Mouse (Mus musculus) macrophage (primary cell): ENCODE measurements around the gene Gpr61. TPM values are rescaled to one million over a fixed set of nuclear protein-coding genes. Genes with fewer than 3 reads are reported as not detected.

Source experiments
- H3K27ac ChIP-seq: fragments of 350-480 bp; formaldehyde crosslinking; 2 replicates; pipeline ENCODE4 v1.9.0; 2021
- H3K36me3 ChIP-seq: fragments of 350-480 bp; formaldehyde crosslinking; 2 replicates; pipeline ENCODE4 v1.9.0; 2021; ENCODE audit errors: inconsistent target
- H3K4me3 ChIP-seq: fragments of 350-480 bp; formaldehyde crosslinking; 2 replicates; pipeline ENCODE4 v1.9.0; 2021; ENCODE audit errors: inconsistent target
- H3K79me2 ChIP-seq: fragments of 350-480 bp; formaldehyde crosslinking; 2 replicates; pipeline ENCODE4 v1.9.0; 2021; ENCODE audit errors: inconsistent target
- WGBS: methylation state at CpG from one replicate; pipeline ENCODE4 v1.1.7; 2026; ENCODE audit warnings: inconsistent platforms; ENCODE audit not compliant: missing documents; 5-methylcytosine and 5-hydroxymethylcytosine counted together
- polyA plus RNA-seq: library from polyadenylated mRNA; stranded (reverse); fragments of 250-400 nt; gene quantifications from 3 replicates; pipeline ENCODE4 v1.2.4, GENCODE M21; 2018; ENCODE audit warnings: inconsistent platforms

The Gpr61 gene
- polyA plus RNA-seq, 1 experiment from 2014 or later = not detected

- Histone ChIP-seq H3K36me3 (no peaks in the 10 kb centered on the region), H3K27ac (no peak overlapping the region), H3K4me3 (no peak overlapping the region), H3K79me2 (no peaks in the 10 kb centered on the region)
- WGBS = 76% methylated on average over 5 of the region's 5 CpGs
Observed at GRCm38 (mm10) chr3:108164091-108164490, 9.4 kb upstream of the Gpr61 start.

DNA sequence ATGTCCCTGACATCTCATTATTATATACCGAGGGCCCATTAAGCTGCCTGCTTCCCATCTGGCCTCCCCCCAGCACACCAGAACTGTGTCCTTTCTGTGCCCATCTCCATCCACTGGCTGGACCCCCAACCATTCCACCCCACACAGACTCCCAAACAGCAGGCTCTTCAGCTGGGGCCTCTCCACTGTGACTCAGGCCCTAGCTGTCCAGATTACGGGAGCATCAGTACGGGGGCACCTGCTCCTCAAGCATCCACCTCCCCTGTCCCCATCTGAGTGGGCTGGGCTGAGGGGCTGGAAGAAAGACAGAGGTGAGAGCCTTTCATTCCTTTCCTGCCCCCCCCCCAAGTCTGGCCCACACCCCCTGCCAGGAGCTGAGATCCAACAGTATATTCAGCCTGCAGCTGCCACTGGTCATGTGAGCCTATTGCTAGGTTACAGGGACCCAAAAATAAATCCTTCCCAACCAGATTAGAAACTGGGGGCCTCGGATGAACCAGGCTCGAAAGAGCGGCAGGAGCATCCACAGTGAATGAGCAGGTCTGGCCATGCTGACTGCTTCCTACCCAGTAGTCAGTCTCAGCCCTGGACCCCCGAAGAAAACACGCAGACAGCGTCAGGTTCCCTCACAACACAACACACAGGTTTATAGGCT is 3.8 kb upstream of the Gpr61 start:
- no peaks in the 10 kb centered on the region for H3K79me2 ChIP-seq
- no peak overlapping the region for H3K4me3 ChIP-seq
- H3K36me3 ChIP-seq = no peaks in the 10 kb centered on the region
- WGBS = 85% methylated on average over 9 of the region's 9 CpGs
- no peak overlapping the region for H3K27ac ChIP-seq

GRCm38 (mm10) chr3:108152290-108152689 is 2.4 kb downstream of the Gpr61 start:
- Histone ChIP-seq H3K79me2 (no peaks in the 10 kb centered on the region), H3K36me3 (no peaks in the 10 kb centered on the region), H3K27ac (no peak overlapping the region), H3K4me3 (no peak overlapping the region)
- 100% methylated on average over 3 of the region's 3 CpGs for WGBS

GRCm38 (mm10) chr3:108147386-108148235 is 7.1 kb downstream of the Gpr61 start:
- 79% methylated on average over 10 of the region's 11 CpGs for WGBS
- H3K4me3 ChIP-seq = no peak overlapping the region
- no peaks in the 10 kb centered on the region for H3K36me3 ChIP-seq
- H3K27ac ChIP-seq = no peak overlapping the region
- H3K79me2 ChIP-seq = peaks cover 35% of the 10 kb centered on the region

- peaks cover 44% of the 10 kb centered on the region for H3K79me2 ChIP-seq
- 25% methylated on average over 5 of the region's 5 CpGs for WGBS
- peak overlapping the region; percentile 90 for H3K4me3 ChIP-seq
- peak overlapping the region; percentile 69 for H3K27ac ChIP-seq
- no peaks in the 10 kb centered on the region for H3K36me3 ChIP-seq
Observed at GRCm38 (mm10) chr3:108146671-108147070, 8.0 kb downstream of the Gpr61 start.

GRCm38 (mm10) chr3:108145534-108146445 is 8.9 kb downstream of the Gpr61 start, which contains the start of gene Gnai3:
TSS of gene Gnai3 (minus strand) at chr3:108146146.
- peak within 1 kb of the TSS; percentile 90 for H3K4me3 ChIP-seq
- WGBS = 1% methylated on average over 60 of the region's 63 CpGs
- H3K36me3 ChIP-seq = no peaks in the 10 kb centered on the region
- H3K79me2 ChIP-seq = peaks cover 53% of the 10 kb centered on the region
- H3K27ac ChIP-seq = peak within 1 kb of the TSS; percentile 69

- 52% methylated on average over 4 of the region's 4 CpGs for WGBS
- Histone ChIP-seq H3K36me3 (no peaks in the 10 kb centered on the region), H3K27ac (no peak overlapping the region), H3K4me3 (no peak overlapping the region), H3K79me2 (peaks cover 100% of the 10 kb centered on the region)
Observed at GRCm38 (mm10) chr3:108140786-108141185, 13.9 kb downstream of the Gpr61 start.

DNA sequence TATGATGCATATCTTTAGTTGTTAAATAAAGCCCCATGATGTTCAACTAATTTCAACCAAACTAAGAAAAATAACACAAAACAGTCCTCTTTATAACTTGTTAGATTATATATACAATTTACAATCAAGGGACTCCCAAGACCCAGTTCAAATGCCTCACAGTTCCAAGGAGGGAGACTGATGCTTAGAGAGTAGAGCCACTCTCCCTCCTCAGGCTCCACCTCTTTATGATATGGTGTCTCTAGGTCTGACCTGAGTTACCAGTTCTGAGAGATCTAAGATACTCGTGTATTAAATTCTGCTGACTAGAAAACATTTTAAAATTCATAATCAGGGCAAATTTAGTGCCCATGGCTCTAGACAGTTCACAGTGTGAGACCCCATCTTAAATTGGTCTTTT is 15.6 kb downstream of the Gpr61 start:
- WGBS = 80% methylated on average over 1 of the region's 1 CpGs
- no peak overlapping the region for H3K4me3 ChIP-seq
- H3K36me3 ChIP-seq = no peaks in the 10 kb centered on the region
- H3K27ac ChIP-seq = no peak overlapping the region
- peaks cover 100% of the 10 kb centered on the region for H3K79me2 ChIP-seq

GRCm38 (mm10) chr3:108134701-108135100 is 20.0 kb downstream of the Gpr61 start:
- peak overlapping the region; percentile 34 for H3K27ac ChIP-seq

GRCm38 (mm10) chr3:108132484-108132883 is 22.2 kb downstream of the Gpr61 start:
- Histone ChIP-seq H3K36me3 (no peaks in the 10 kb centered on the region), H3K4me3 (no peak overlapping the region), H3K79me2 (peaks cover 100% of the 10 kb centered on the region), H3K27ac (peak overlapping the region; percentile 90)
- 83% methylated on average over 1 of the region's 1 CpGs for WGBS

More at GRCm38 (mm10) chr3:108134701-108135100, 20.0 kb downstream of the Gpr61 start:
- Histone ChIP-seq H3K36me3 (no peaks in the 10 kb centered on the region), H3K4me3 (no peak overlapping the region), H3K79me2 (peaks cover 100% of the 10 kb centered on the region)
- WGBS = 10% methylated on average over 10 of the region's 11 CpGs

GRCm38 (mm10) chr3:108131821-108132220 is 22.9 kb downstream of the Gpr61 start:
- peak overlapping the region; percentile 90 for H3K27ac ChIP-seq
- no peak overlapping the region for H3K4me3 ChIP-seq
- peaks cover 100% of the 10 kb centered on the region for H3K79me2 ChIP-seq
- 90% methylated on average over 1 of the region's 1 CpGs for WGBS
- no peaks in the 10 kb centered on the region for H3K36me3 ChIP-seq

DNA sequence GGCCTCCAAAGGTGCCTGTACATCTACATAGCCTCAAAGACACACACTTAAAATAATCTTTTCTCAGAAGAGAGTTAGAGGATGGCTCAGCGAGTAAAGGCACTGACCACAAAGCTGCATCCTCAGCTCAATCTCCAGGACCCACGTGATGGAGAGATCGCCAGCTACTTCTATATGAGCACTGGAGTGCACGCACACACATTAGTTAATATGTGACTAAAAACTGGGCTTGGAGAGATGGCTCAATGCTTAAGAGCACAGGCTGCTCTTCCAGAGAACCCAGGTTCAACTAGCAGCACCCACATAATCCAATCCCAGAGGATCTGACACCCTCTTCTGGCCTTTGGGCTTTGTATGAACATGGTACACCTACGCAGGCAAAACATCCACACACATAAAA is 23.5 kb downstream of the Gpr61 start:
- no peak overlapping the region for H3K4me3 ChIP-seq
- WGBS = 94% methylated on average over 5 of the region's 5 CpGs
- H3K36me3 ChIP-seq = no peaks in the 10 kb centered on the region
- peaks cover 100% of the 10 kb centered on the region for H3K79me2 ChIP-seq
- H3K27ac ChIP-seq = peak overlapping the region; percentile 90

DNA sequence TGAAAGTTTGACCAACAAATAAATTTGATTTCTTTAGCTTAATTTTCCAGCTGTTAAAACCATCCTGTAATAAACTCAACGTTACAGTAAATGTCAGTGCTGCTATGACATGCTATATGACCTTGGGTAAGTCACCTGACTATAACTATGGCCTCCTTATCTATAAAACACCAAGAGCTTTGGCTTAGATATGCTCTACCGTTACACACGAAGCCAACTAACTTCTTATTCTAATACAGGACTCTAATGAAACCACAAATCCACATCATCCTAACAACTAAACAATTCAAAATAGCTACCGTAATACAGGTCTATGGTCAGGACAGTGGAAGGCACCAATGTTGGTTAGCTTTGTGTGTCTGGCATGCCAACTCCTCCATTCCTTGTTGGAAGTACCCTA is 24.9 kb downstream of the Gpr61 start:
- WGBS = 93% methylated on average over 4 of the region's 4 CpGs
- peaks cover 100% of the 10 kb centered on the region for H3K79me2 ChIP-seq
- no peaks in the 10 kb centered on the region for H3K36me3 ChIP-seq
- no peak overlapping the region for H3K4me3 ChIP-seq
- H3K27ac ChIP-seq = no peak overlapping the region

GRCm38 (mm10) chr3:108129367-108129766 is 25.3 kb downstream of the Gpr61 start:
- no peak overlapping the region for H3K27ac ChIP-seq
- 96% methylated on average over 4 of the region's 4 CpGs for WGBS
- H3K4me3 ChIP-seq = no peak overlapping the region
- H3K36me3 ChIP-seq = no peaks in the 10 kb centered on the region
- peaks cover 100% of the 10 kb centered on the region for H3K79me2 ChIP-seq
